Mouse (Mus musculus) heart, postnatal 36 days (tissue): ENCODE results near the gene Trim67. TPM values are rescaled to one million over a fixed set of nuclear protein-coding genes. Genes with fewer than 3 reads are reported as not detected.
"Not testable (repeated sequence)": the region's sequence is repeated elsewhere in the genome, so short reads cannot be mapped to it uniquely, and the experiment has no call there.

Source experiments
- DNase-seq, 2 experiments: peaks; one replicate each; pipeline ENCODE4 v3.0.0; 2021 to 2022
- intact Hi-C: fragments of 180-260 bp; cut with DNase I; formaldehyde crosslinking; loops from one replicate; pipeline ENCODE4 v1.15.1; 2025
- total RNA-seq, 2 experiments: library from RNA; stranded (reverse); gene quantifications; 2 replicates each; pipeline ENCODE4 v1.2.3; 2021

Gene Trim67
- total RNA-seq, 2 experiments from 2014 or later = 0.36 to 0.68 TPM

- intact Hi-C loops = no loop called here
- DNase-seq = no peak
Observed at GRCm38 (mm10) chr8:124830050-124830449, 37.2 kb downstream of the Trim67 start.

- intact Hi-C loops = no loop called here
- no peak for DNase-seq
Observed at GRCm38 (mm10) chr8:124831531-124831930, 38.6 kb downstream of the Trim67 start.

- intact Hi-C loops = no loop called here
Observed at GRCm38 (mm10) chr8:124831941-124832340, 39.0 kb downstream of the Trim67 start.

GRCm38 (mm10) chr8:124833430-124834205 lies 40.7 kb downstream of the Trim67 start:
- peak in 1 of 2 experiments; percentile 39 for DNase-seq
- intact Hi-C loops = no loop called here

More at GRCm38 (mm10) chr8:124831941-124832340, 39.0 kb downstream of the Trim67 start:
- DNase-seq = no peak

GRCm38 (mm10) chr8:124835848-124836247 lies 43.0 kb downstream of the Trim67 start:
- intact Hi-C loops = no loop called here
- no peak for DNase-seq

- DNase-seq = no peak
- intact Hi-C loops = no loop called here
Observed at GRCm38 (mm10) chr8:124836273-124836672, 43.4 kb downstream of the Trim67 start.

- intact Hi-C loops = no loop called here
- DNase-seq = no peak
Observed at GRCm38 (mm10) chr8:124836907-124837306, 44.0 kb downstream of the Trim67 start.

GRCm38 (mm10) chr8:124837956-124838355 lies 45.1 kb downstream of the Trim67 start:
- intact Hi-C loops = no loop called here
- no peak for DNase-seq

GRCm38 (mm10) chr8:124839371-124839770 lies 46.5 kb downstream of the Trim67 start:
- intact Hi-C loops = no loop called here
- DNase-seq = no peak

GRCm38 (mm10) chr8:124840900-124841299 lies 48.0 kb downstream of the Trim67 start:
- no peak for DNase-seq
- intact Hi-C loops = no loop called here

GRCm38 (mm10) chr8:124841775-124842174 lies 48.9 kb downstream of the Trim67 start:
- DNase-seq = no peak

GRCm38 (mm10) chr8:124842929-124843328 lies 50.0 kb downstream of the Trim67 start:
- DNase-seq, intact Hi-C loops: not testable (repeated sequence)

More at GRCm38 (mm10) chr8:124841775-124842174, 48.9 kb downstream of the Trim67 start:
- intact Hi-C loops = no loop called here

GRCm38 (mm10) chr8:124845131-124845530 lies 52.2 kb downstream of the Trim67 start:
- no peak for DNase-seq
- intact Hi-C loops = no loop called here

- intact Hi-C loops = no loop called here
- DNase-seq = no peak
Observed at GRCm38 (mm10) chr8:124845573-124845972, 52.7 kb downstream of the Trim67 start.

GRCm38 (mm10) chr8:124853511-124853910 lies 60.6 kb downstream of the Trim67 start:
- intact Hi-C loops = no loop called here
- no peak for DNase-seq

- intact Hi-C loops = no loop called here
- DNase-seq = no peak
Observed at GRCm38 (mm10) chr8:124859466-124859865, 66.6 kb downstream of the Trim67 start.

GRCm38 (mm10) chr8:124860188-124860587 lies 67.3 kb downstream of the Trim67 start:
- no peak for DNase-seq
- intact Hi-C loops = no loop called here

- intact Hi-C loops = no loop called here
- DNase-seq = peak; percentile 95 to 98
Observed at GRCm38 (mm10) chr8:124862321-124863162, 69.7 kb downstream of the Trim67 start, which contains the start of the genes Gnpat and 2810004N23Rik. TSS of gene Gnpat (plus strand) at chr8:124863033. TSS of gene 2810004N23Rik (minus strand) at chr8:124863120.

GRCm38 (mm10) chr8:124863163-124863677 lies 70.3 kb downstream of the Trim67 start:
- DNase-seq = no peak
- intact Hi-C loops = no loop called here

GRCm38 (mm10) chr8:124863729-124864128 lies 70.8 kb downstream of the Trim67 start:
- intact Hi-C loops = loop anchor here (2.0 kb wide), 1 partner anchor 33 kb away; the partner anchor contains the start of genes Exoc8 and Sprtn
- no peak for DNase-seq

- DNase-seq = no peak
- intact Hi-C loops = no loop called here
Observed at GRCm38 (mm10) chr8:124866669-124867068, 73.8 kb downstream of the Trim67 start.
